Mouse (Mus musculus): ENCODE data around the gene Nlgn3. TPM values are rescaled to one million over a fixed set of nuclear protein-coding genes. Genes with fewer than 3 reads are reported as not detected.

The Nlgn3 gene
- 0.05 and 0.08 TPM in 2 replicates for polyA plus RNA-seq (2012; rRNA removed)

GRCm38 (mm10) chrX:101299055-101299454, at the start of gene Nlgn3:
TSS of gene Nlgn3 (plus strand) at chrX:101299168.

GRCm38 (mm10) chrX:101253952-101254729, 44.8 kb upstream of the Nlgn3 start, which contains the start of gene Foxo4:
TSS of gene Foxo4 (plus strand) at chrX:101254528.

GRCm38 (mm10) chrX:101263892-101264291, 35.1 kb upstream of the Nlgn3 start, which contains the start of gene Gm614:
TSS of gene Gm614 (minus strand) at chrX:101263992.

GRCm38 (mm10) chrX:101268025-101268754, 30.8 kb upstream of the Nlgn3 start, which contains the start of gene Il2rg:
TSS of gene Il2rg (minus strand) at chrX:101268255.

GRCm38 (mm10) chrX:101268755-101269124, 30.2 kb upstream of the Nlgn3 start, which contains the start of gene Gm20489:
TSS of gene Gm20489 (minus strand) at chrX:101269023.

GRCm38 (mm10) chrX:101273875-101274738, 24.9 kb upstream of the Nlgn3 start, which contains the start of gene Med12:
TSS of gene Med12 (plus strand) at chrX:101274030.

Other genes with a start within 250 kb of the Nlgn3 start
- 0.01 and 0.02 TPM in 2 replicates for gene Tex11, start 239.5 kb upstream of the Nlgn3 start, polyA plus RNA-seq (2012; rRNA removed)
- 0.43 and 0.76 TPM in 2 replicates for gene Slc7a3, start 213.1 kb upstream of the Nlgn3 start, polyA plus RNA-seq (2012; rRNA removed)
- 10.7 and 12.1 TPM in 2 replicates for gene Snx12, start 76.6 kb upstream of the Nlgn3 start, polyA plus RNA-seq (2012; rRNA removed)
- gene Foxo4, start 44.6 kb upstream of the Nlgn3 start, polyA plus RNA-seq (2012; rRNA removed) = 8.7 and 10.4 TPM in 2 replicates
- gene Gm614, start 35.2 kb upstream of the Nlgn3 start, polyA plus RNA-seq (2012; rRNA removed) = 0.08 TPM in 1 of 2 replicates, not detected in the other
- 6.1 and 7.9 TPM in 2 replicates for gene Il2rg, start 30.9 kb upstream of the Nlgn3 start, polyA plus RNA-seq (2012; rRNA removed)
- gene Gm20489, start 30.1 kb upstream of the Nlgn3 start, polyA plus RNA-seq (2012; rRNA removed) = not detected in 2 replicates
- gene Med12, start 25.1 kb upstream of the Nlgn3 start, polyA plus RNA-seq (2012; rRNA removed) = 25.1 and 30.0 TPM in 2 replicates
- gene Gjb1, start 77.2 kb downstream of the Nlgn3 start, polyA plus RNA-seq (2012; rRNA removed) = 42.1 and 45.2 TPM in 2 replicates
- 11.3 and 12.1 TPM in 2 replicates for gene Zmym3, start 121.7 kb downstream of the Nlgn3 start, polyA plus RNA-seq (2012; rRNA removed)
- 134 TPM in 2 replicates for gene Nono, start 130.2 kb downstream of the Nlgn3 start, polyA plus RNA-seq (2012; rRNA removed)
- 0.98 and 3.6 TPM in 2 replicates for gene Itgb1bp2, start 149.9 kb downstream of the Nlgn3 start, polyA plus RNA-seq (2012; rRNA removed)
- 15.5 and 16.1 TPM in 2 replicates for gene Taf1, start 233.6 kb downstream of the Nlgn3 start, polyA plus RNA-seq (2012; rRNA removed)

Data from liver, embryonic 14 days (tissue).